Mouse (Mus musculus): ENCODE results near the gene Map3k7cl.

Gene Map3k7cl

GRCm38 (mm10) chr16:87585548-87586262 lies 32.6 kb downstream of the Map3k7cl start:
- DNase-seq (ENCODE audit: low read depth, low spot score): no peak

- DNase-seq (ENCODE audit: low read depth, low spot score): no peak
Observed at GRCm38 (mm10) chr16:87587843-87588242, 34.7 kb downstream of the Map3k7cl start.

GRCm38 (mm10) chr16:87594145-87594544 lies 41.0 kb downstream of the Map3k7cl start:
- no peak for DNase-seq (ENCODE audit: low read depth, low spot score)

- no peak for DNase-seq (ENCODE audit: low read depth, low spot score)
Observed at GRCm38 (mm10) chr16:87595149-87595548, 42.0 kb downstream of the Map3k7cl start.

GRCm38 (mm10) chr16:87602717-87603526 lies 49.8 kb downstream of the Map3k7cl start:
- no peak for DNase-seq (ENCODE audit: low read depth, low spot score)

GRCm38 (mm10) chr16:87604002-87604401 lies 50.9 kb downstream of the Map3k7cl start:
- DNase-seq (ENCODE audit: low read depth, low spot score): no peak

- DNase-seq (ENCODE audit: low read depth, low spot score): peak; percentile 24
Observed at GRCm38 (mm10) chr16:87604883-87605282, 51.8 kb downstream of the Map3k7cl start.

GRCm38 (mm10) chr16:87607383-87607782 lies 54.3 kb downstream of the Map3k7cl start:
- no peak for DNase-seq (ENCODE audit: low read depth, low spot score)

- DNase-seq (ENCODE audit: low read depth, low spot score): no peak
Observed at GRCm38 (mm10) chr16:87607959-87608358, 54.8 kb downstream of the Map3k7cl start.

GRCm38 (mm10) chr16:87610142-87610541 lies 57.0 kb downstream of the Map3k7cl start:
- peak; percentile 30 for DNase-seq (ENCODE audit: low read depth, low spot score)

GRCm38 (mm10) chr16:87610556-87611295 lies 57.6 kb downstream of the Map3k7cl start:
- DNase-seq (ENCODE audit: low read depth, low spot score): peak; percentile 48

GRCm38 (mm10) chr16:87611420-87611819 lies 58.3 kb downstream of the Map3k7cl start:
- DNase-seq (ENCODE audit: low read depth, low spot score): no peak

GRCm38 (mm10) chr16:87612218-87612838 lies 59.2 kb downstream of the Map3k7cl start:
- DNase-seq (ENCODE audit: low read depth, low spot score): no peak

GRCm38 (mm10) chr16:87617377-87617776 lies 64.2 kb downstream of the Map3k7cl start:
- no peak for DNase-seq (ENCODE audit: low read depth, low spot score)

GRCm38 (mm10) chr16:87621246-87621645 lies 68.1 kb downstream of the Map3k7cl start:
- DNase-seq (ENCODE audit: low read depth, low spot score): no peak

GRCm38 (mm10) chr16:87623881-87624280 lies 70.8 kb downstream of the Map3k7cl start:
- DNase-seq (ENCODE audit: low read depth, low spot score): no peak

GRCm38 (mm10) chr16:87624937-87625336 lies 71.8 kb downstream of the Map3k7cl start:
- no peak for DNase-seq (ENCODE audit: low read depth, low spot score)

GRCm38 (mm10) chr16:87625341-87625740 lies 72.2 kb downstream of the Map3k7cl start:
- DNase-seq (ENCODE audit: low read depth, low spot score): no peak

- DNase-seq (ENCODE audit: low read depth, low spot score): no peak
Observed at GRCm38 (mm10) chr16:87625816-87626215, 72.7 kb downstream of the Map3k7cl start.

- DNase-seq (ENCODE audit: low read depth, low spot score): peak; percentile 32
Observed at GRCm38 (mm10) chr16:87626696-87627095, 73.6 kb downstream of the Map3k7cl start.

- DNase-seq (ENCODE audit: low read depth, low spot score): no peak
Observed at GRCm38 (mm10) chr16:87634709-87635108, 81.6 kb downstream of the Map3k7cl start.

All from CD4-positive, CD25-positive, alpha-beta regulatory T cell, adult 2 months (primary cell).